Mouse (Mus musculus) thymus, postnatal 4 days (tissue): ENCODE measurements around the gene St13.
A peak's percentile ranks its signal among the peaks of the same experiment; 100 is the strongest.

Source experiments
- DNase-seq: peaks from one replicate; pipeline ENCODE4 v3.0.0; 2021

The St13 gene

DNA sequence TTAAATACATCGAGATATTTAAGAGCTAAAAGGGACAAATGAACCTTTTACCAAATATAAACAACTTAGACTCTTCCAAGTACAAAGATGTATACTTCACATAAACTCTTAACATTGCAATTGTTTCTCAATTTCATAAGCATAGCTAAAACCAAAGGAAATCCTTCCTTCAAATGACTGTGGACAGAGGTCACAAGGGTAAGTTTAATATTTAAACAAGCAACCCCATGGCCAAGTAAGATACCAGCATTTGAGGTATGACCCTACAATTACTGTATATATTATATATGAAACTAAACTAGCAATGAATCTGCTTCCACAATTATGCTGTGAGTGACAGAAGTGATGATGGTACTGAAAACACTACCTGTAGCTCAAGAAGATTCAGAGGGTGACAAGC is 35.6 kb downstream of the St13 start:
- DNase-seq, result no peak

DNA sequence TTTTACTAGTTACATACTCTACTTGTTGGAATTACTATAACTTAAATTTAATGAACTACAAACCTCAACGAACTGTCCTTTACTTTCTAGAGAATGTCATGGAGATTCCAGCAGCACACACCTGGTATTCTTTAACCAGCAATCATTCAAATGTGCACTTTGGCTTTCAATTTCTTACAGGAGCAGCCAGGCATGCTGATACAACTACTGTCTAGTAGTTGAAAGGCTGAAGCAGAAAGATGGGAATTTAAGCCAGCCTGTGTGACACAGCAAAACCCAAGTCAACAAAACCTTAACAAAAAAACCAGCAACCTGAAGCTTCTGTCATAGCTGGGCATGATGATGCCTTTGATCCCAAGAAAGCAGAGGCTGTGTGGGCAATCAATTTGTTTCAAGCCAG is 37.4 kb downstream of the St13 start:
- DNase-seq, result no peak

DNA sequence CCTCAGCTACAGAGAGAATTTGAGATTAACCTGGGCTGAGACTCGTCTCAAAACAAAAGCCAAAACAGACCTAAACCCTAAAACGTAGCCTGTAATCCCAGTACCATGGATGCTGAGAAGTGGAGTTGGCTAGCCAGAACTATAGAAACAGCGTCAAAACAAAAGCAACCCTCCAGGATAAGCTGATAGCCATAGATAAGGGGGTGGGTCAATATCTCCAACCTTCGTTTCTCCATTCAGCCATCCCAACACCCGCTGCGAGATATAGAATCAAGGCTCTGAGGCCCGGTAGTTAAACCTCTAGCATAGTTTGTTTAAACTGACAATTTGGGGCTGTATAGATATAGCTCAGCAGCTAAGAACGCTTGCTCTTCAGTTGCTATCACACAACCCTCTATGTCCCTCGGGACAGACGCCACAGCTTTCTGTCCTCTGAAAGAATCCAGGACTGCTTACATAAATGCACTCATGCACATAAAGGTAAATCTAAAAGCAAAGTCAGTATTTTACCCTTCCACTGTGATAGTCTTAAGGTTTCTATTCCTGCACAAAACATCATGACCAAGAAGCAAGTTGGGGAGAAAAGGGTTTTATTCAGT is 38.4 kb downstream of the St13 start:
- DNase-seq, result no peak

DNA sequence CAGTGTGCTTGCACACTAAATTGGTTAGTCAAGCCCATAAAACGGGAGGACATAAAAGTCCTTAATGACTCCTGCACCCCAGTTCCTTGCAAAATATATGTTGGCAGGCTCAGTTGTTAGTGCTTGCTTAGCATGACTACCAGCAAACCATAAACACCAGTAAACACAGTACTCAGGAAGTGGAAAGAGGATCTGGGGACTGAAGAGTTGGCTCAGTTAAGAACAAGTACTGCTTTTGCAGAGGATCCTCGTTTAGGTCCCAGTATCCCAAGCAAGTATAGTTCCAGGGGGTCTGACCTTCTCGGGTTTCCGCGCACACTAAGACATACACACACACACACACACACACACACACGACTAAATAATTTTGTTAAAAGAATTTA is 38.9 kb downstream of the St13 start:
- DNase-seq, result no peak

DNA sequence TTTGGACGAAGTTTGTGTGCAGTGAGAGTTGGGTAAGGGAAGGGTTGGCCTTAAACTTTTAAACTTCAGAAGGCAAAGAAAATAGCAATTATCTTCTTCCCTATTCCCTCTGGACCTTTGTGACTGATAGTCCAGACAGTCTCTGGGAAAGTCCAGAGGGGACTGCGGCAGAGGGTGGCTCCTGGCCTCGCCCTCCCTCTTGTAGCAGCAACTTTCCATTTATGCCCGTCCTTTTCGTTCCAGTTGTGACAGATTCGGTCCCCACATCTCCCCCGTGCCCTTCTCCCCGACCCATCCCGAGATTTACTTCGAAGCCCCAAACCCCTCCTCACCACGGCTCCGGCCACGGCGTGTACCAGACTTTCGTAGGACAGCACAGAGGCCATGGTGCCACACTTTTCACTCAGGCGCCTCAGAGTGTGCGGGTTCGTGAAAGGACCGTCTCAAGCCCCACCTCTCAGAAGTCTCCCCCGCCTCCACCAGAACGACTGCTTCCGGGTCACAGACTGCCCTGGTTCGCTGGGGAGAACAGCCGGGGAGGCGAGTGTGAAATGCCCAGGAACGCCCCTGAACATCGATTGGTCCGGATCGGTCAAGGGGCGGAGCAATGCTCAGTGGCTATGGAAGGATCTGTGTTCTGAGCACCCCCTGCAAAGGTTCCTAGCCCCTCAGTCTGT is 39.4 kb downstream of the St13 start, which contains the start of gene Slc25a17:
Gene Slc25a17, minus strand, starts transcription at position 468 of the 677 bp plus-strand sequence.
- peak; percentile 95 for DNase-seq

DNA sequence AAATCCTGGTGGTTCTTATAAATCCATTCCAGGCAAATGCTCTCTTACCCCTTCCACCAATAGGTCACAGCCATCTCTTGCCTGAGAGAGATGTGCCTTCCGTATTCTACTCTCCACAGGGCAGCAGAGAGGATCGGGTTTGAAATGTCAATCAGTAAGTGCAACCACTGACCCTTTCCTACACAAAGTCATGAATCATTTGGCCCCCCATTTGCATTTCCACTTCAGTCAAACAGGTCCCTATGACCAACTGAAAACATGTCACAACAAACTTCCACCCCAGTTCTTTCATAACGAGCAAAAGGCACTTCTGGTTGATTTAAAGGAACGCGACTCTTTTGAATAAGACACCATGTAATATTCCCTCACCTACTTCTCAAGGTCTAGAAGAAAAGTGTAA is 40.5 kb downstream of the St13 start:
- DNase-seq, result no peak

DNA sequence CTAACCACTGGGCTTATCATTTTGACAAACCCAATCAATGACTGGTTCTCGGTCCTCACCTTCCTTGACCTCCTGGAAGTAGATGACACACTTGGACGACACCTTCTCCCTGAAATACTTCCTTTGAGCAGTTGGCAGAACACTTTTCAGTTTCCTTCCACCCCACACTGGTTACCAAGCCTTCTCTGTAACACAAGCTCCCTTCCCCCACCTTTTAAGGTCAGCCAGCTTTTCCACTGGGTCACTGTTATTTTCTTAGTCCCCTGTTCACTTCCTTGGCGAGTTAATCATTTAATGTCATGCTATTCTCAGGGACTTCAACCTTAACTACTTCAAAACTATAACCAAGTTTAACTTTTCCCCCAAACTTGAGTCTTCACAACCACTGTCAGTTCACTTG is 40.9 kb downstream of the St13 start:
- no peak for DNase-seq

DNA sequence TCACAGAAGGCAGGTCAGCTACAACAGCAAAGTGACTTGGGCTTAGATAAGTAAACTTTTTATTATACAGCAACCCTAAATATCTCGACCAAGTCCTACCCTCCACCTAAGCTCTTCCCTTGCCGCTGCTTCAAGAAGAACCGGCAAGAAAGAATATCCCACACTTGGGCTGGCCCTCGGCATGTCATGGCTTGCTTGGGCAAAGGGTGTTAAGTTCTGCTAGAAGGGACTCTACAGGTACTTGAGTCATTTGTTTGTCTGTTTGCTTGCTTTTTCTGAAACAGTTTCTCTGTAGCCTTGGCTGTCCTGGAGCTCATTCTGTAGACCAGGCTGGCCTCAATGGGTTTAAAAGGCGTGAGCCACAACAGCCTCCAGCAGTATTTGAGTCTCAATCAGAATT is 42.9 kb downstream of the St13 start:
- DNase-seq, result no peak

DNA sequence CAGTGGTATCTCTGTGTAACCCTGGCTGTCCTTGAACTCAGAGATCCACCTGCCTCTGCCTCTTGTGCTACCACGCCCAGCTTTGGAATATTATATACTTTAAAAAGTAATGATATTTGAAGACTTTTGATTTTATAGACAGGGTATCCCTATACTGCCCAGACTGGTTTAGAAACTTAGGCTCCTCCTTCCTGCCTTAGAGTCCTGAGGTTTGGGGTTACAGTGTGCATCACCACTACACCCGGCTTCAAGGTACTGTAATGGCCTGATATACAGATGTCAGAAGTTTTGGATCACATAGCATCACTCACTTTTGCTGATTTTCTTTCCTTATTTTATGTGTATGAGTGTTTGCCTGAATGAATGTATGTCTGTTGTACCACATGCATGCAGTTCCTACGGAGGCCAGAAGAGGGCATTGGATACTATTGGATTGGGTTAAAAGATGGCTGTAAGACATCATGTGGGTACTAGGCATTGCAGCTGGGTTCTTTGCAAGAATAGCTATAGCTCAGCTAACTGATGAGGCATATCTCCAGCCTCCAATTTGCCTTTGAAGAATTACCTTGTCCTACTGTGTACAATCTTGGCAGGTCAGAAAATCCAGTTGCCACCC is 44.6 kb downstream of the St13 start:
- DNase-seq, result peak; percentile 85

DNA sequence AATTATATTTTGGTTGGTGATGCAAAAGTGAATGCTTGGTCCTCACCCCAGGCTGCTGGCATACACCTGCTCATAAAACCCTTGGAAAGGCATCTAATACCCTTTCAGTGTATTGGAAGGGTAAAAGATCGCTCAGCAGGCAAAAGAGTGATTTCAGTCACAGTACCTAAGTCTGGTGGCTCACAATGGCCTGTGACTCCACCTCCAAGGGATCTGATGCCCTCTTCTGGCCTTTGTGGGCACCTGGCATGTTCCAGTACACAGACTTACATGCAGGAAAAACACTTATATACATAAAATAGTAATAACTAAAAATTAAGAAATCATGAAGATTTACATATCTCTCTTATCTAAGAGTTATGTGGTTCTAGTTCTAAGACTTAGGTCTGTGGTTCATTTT is 47.2 kb downstream of the St13 start:
- peak; percentile 34 for DNase-seq

DNA sequence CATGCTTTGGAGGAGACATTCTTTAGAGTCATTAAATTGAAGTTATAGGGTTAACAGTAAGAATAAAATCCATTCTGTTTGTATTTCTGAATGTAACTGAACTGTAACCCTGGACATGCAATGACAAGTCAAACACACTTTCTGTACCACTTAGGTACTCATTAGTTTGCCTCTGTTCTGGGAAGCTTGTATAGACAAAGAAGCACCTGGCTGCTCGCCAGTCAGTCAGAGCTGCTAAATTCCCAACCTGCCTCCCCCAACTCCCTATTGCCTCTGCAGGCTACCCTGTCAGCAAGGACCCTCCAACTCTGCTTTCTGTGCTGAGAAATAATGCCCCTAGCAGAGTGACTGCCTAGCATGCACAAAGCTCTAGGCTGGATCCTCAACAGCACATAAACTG is 49.5 kb downstream of the St13 start:
- DNase-seq, result no peak

DNA sequence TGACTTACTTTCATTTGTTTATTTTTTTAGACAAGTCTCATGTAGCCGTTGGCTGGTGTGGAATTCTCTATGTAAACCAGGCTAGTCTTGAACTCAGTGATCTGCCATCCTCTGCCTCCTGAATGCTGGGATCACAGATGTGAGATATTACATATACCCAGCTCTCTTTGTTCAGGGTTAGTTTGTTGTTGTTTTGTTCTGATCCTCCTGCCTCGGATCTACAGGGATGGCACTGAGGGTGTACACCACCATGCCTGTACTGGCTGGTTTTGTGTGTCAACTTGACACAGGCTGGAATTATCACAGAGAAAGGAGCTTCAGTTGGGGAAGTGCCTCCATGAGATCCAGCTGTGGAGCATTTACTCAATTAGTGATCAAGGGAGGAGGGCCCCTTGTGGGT is 51.5 kb downstream of the St13 start:
- DNase-seq, result no peak

DNA sequence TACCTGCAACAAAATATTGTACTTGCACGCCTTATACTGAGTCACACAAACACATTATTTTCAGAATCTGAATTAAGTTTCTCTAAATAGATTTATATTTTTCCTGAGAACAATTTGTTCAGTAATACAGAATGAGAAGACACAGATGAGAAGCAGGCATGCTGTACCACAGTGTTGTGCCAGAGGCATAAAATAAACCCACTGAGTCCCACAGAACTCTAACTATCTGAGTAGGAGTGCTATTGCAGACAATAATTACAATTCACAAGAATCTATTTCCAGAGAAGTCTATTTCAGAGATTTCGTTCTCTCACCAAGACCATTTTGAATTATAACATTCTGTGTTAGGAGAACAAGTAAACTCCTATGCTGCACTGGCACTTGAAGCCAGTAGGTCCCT is 52.4 kb downstream of the St13 start:
- DNase-seq, result no peak

DNA sequence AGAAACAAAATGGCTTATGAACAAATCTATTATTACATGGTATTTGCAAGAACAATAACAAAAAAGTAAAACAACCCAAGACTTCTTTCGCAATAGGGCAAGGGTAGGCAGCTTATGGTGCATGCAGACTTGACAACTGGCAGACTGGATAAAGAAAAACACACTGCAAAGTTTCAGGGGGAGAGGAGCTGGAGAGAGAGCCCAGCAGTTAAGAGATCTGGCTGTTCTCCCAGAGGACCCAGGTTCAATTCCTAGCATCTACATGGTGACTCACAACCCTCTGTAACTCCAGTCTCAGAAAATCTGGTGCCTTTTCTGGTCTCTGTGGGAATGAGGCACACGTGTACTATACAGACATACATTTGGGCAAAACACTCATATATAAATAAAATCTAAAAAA is 58.5 kb downstream of the St13 start:
- no peak for DNase-seq

DNA sequence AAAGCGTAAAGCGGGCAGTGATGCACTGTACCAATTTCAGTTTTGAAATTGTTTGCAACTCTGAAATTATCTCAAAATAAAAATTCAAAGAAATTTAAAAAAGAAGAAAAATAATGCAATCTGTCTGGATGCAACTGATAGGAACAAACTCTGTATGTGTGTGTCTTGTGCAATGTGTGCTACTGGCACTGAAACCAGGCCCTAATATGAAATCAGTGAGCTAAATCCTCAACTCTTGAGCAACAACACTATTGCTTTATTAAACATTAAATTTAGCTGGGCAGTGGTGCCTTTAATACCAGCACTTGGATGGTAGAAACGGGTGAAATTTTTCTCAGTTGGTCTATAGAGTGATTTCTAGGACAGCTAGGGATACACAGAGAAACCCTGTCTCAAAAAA is 60.7 kb downstream of the St13 start:
- no peak for DNase-seq

DNA sequence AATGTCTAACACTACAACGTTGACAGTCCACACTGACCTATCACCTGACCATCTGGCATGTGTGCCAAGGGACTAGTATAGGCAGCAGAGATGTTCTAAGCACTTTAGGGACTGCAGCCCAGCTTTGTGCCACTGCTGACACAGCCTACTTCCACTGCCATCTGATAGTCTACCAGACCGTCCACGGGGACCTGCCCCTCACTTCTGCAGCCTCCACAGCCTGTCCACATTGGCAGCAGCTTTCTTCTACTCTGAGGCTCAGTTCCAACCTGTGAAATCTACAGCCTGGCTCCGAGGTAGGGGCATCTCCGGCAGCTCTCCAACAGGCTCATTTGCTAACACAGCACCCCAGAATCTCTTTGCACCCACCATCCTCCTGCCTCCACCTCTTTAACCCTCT is 63.4 kb downstream of the St13 start:
- DNase-seq, result no peak

DNA sequence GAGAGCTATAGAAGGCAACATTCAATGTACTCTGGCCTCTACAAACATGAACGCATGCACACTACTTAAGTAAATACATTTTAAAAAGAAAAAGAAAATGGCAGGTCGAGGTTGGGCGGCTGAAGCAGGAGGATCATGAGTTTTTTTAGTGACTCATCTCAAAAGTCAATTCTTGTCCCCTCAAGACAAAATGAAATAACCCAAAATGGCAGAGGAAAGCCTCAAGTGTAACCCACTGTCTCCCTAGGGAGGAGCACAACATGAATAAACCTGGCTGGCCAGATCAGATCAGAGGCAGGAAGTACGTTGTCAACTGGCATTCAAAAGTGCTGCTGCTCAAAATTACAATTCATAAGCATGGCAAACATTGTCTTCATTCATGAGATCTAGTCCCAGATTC is 67.4 kb downstream of the St13 start:
- DNase-seq, result no peak

DNA sequence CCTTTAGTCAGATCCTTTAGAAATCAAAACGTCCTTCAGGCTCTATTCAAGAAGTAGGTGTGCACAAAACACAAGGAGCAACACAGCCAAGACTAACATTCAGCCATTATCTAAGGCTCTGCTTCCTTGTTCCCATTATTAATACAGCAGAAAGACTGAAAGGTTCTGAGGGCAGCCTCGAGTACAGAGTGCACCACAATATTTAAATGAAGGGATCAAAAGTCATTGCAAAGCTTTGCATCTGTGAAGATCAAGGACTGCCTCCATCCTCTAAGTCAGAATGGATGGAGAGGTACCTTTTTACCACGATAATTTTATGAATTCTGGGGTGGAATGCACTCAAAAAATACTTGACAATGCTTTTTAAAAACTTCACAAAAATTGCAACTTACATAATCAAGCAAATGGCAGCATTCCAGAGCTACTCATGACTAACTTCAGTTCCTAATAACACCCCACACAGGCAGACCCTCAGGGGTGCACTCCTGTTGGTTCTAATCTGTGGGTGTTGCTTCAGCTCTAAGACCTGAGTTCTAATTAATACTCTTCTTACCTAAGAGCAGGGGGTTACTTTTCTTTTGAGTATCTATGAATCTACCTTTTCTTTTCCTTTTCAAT is 69.0 kb downstream of the St13 start:
- DNase-seq, result no peak

DNA sequence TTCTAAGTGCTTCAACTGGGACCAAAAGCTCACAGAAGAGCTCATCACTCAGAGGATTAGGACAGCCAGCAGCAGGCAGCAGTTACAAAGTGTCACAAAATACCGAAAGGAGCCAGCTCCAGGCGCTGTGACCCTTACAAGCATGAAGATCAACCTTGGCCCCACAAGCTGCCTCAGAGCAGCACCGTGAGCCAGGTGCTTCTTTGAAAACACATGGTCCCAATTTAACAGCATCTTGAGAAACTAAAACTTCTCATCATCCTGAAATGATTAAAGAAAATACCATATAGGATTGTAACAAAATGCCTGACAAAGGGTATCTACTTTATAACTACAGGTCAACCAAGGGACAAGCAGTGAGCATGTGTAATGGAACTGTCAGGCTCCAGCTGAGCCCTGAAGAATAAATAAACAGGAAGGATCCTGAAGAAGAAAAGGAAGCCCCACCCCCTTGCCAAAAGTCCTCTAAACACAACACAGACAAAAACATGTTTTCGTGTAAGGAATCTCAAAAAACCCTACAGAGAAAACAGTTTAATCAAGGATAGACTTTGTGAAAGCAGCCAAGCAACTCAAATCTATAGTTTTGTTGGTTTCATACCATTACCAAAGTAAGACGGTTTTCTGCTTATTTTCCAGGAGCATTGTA is 70.0 kb downstream of the St13 start:
- no peak for DNase-seq

DNA sequence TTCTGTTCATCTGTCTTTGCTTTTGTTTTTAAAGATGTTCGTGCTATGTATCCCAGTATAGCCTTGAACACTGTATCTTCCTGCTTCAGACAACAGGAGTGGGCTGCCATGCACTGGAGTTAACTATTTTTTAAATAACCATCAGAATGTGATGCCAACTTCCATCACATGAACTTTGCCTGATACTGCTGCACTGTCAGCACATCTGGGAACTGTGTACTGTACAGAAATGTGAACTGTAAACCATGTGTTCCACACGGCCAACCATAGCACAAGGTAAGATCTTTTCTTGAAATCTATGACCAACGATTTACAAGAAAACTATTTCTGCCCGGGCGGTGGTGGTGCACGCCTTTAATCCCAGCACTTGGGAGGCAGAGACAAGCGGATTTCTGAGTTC is 72.4 kb downstream of the St13 start:
- no peak for DNase-seq

DNA sequence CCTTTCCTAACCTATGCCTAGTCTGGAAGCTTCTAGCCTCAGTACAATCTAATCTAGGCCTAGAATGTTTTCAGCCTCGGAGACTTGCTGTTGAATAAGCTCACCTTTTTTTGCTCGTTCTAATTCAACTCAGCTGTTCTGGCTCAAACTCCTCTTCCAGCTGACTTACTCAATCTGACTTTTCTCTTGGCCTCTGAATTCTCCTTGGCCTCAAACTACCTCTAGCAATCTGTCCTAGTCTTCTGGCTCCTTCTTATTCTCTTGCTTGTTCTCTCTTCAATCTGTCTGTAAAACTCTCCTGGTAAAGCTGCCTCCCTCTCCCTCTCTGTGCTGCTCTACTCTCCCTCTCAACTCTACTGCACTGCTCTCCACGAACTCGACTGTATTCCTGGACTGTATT is 74.9 kb downstream of the St13 start:
- no peak for DNase-seq

DNA sequence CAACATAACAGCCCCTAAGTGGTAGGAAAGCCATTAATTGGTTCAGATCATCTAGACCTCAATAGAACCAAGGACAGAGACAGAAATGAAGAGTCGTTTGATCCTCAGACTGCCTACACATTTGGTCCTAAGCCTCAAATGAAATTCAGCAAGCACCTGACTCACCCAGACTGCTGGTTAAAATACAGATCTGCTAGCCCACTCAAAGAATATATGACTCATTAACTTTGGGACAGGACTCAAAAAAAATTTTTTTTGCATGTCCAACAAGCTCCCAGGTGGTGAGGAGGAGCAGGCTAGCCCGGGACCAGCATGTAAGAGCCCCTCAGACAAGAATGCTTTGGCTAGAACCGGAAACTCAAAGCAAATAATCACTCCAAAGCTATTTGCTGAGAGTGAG is 79.7 kb downstream of the St13 start:
- no peak for DNase-seq

DNA sequence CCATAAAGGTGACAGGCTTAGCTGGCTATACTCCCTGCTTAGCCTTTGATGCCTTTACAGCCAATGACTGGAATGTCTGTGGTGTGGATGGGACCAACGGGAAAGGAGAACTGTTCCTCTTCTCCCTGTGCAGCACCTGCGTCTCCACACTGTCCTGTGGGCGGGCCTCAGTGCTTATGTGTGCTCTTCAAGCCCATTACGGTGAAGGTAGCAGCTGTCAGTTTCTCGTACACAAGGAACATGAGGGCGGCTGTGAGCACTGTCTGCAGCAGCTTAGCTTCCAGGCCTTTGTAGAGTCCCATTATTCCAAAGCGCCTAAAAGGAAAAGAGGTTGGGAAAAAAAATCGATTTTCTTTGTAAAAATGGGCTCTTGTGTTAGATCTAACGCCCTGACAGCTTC is 80.4 kb downstream of the St13 start:
- no peak for DNase-seq

DNA sequence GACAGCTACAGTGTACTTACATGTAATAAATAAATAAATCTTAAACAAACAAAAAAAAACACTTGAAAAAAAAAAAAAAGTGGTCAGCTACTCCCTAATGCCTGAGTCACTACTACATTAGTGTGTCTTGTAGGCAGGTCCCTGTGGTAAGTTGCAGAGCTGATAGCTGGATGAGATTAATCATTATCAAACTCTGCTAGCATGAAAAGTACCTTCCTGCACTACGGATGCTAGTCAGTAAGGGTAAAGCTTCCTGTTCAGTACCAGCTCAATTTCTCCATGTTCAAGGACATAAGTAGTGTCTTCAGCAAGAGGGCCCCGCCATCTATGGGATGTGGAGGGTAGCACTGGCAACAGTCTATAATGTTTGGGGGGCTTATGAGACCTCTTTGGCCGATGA is 85.9 kb downstream of the St13 start:
- no peak for DNase-seq
